Mouse (Mus musculus): ENCODE results near the gene Tsacc.
"Not testable (repeated sequence)": the region's sequence is repeated elsewhere in the genome, so short reads cannot be mapped to it uniquely, and the experiment has no call there.

Tsacc gene

GRCm38 (mm10) chr3:88296561-88297318 lies at the start of gene Tsacc, which contains the start of gene Cct3:
TSS of gene Tsacc (minus strand) at chr3:88296999.
TSS of gene Cct3 (plus strand) at chr3:88297116.
- peak; percentile 76 for DNase-seq (ENCODE audit: low spot score)

DNA sequence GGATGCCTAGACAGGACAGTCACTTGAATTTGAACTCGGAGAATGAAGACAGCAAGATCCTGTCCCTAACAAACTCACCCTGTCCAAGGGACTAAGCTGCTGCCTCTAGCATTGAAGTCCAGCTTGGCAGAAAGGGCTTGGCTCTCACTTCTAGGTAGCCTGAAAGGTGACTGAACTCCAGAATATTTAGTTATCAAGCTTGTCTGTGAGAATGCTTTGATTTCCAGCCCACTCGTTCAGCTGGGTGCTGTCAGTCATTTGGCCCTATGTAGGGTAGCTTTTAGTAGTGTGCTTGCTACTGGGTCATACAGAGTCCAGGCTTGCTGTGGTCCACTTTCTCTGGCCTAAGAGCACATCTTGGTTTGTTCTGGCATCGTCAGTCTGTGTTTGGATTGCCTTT lies 42.2 kb upstream of the Tsacc start:
- no peak for DNase-seq (ENCODE audit: low spot score)

GRCm38 (mm10) chr3:88338316-88338715 lies 41.5 kb upstream of the Tsacc start:
- DNase-seq (ENCODE audit: low spot score) = no peak

DNA sequence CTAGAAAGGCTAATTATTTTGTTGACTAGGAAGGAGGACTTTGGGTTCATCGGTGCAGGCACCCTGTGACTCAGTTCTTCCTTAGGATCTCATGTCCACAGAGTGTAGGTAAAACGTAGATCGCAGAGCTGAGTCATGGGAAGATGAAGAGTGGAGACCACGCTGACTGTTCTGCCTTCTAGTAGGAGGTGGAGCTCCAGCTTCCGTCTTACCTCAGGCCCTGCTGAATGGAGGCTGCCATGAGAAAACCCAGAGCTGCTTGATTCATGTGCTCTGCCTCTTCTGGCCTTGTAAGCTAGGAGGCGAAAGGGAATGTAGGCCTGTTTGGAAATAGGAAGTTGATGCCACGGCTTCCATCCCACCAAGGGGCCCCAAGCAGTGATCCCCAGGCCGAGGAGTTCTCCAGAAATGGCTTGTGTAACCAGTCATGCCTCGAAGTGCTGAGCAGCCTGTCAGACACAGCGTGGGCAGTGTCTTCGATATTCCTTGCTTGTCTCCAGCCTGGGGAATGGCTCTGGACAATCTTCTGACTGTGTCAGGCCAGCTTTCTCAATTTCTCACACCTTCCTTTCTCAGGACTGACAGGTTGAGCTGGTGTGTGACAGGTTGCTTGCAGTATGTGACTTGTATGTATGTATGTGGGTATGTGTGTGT lies 40.7 kb upstream of the Tsacc start:
- DNase-seq (ENCODE audit: low spot score) = no peak

GRCm38 (mm10) chr3:88336058-88337013 lies 39.5 kb upstream of the Tsacc start, which contains the start of the genes Tmem79 and Smg5:
TSS of gene Tmem79 (minus strand) at chr3:88336148.
TSS of gene Smg5 (plus strand) at chr3:88336260.
- peak; percentile 91 for DNase-seq (ENCODE audit: low spot score)

- DNase-seq (ENCODE audit: low spot score) = no peak
Observed at GRCm38 (mm10) chr3:88335436-88336053, 38.7 kb upstream of the Tsacc start.

DNA sequence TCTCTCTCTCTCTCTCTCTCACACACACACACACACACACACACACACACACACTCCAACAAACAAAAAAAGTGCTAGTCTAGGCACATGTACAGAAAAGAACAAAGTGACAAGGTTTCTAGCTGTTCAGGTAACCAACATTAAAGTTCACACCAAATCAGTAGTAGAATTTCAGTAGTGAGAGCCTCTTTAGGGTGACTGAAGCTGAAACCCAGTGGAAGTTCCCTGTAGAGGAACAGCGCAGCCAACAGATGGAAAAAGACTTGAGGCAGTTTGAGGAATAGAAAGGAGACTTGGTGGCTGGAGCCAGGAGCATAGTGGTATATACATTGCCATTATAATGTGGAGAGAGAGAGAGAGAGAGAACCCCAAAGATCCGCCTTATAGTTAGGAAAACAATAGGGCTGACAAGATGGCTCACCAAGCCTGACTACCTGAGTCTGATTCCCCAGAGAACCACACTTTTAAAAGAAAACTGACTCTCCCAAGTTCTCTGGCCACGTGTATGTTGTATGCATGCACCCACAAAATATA lies 38.2 kb upstream of the Tsacc start:
- no peak for DNase-seq (ENCODE audit: low spot score)

DNA sequence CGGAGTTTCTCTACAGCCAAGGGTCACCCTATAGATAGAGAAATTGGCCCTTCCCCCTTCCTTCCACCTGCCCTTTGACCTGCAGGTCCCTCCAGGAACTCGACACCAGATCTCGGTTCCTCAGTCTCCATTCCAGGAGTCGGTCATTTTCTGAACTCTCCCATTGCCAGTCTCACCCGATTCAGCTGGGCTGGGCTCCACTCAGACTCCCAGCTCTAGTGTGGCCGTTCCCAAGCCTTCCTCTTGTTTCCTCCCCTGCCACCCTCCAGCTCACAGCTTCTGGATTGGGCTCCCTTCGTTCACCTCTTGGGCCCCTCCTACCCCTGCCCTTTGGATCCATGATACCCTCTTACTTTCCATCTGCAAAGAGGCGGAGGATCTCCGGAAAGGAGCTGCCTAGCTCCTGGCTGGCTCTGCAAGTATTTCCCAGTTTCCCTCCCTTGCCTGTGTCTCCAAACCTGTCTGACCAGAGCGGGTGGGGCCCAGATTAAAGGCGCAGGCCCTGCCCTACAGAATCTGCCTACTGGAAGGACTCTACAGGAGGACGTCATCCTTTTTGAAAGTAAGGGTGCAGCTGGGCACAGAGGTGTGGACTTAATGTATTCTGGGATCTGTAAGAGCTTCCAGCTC lies 37.3 kb upstream of the Tsacc start:
- DNase-seq (ENCODE audit: low spot score) = no peak

DNA sequence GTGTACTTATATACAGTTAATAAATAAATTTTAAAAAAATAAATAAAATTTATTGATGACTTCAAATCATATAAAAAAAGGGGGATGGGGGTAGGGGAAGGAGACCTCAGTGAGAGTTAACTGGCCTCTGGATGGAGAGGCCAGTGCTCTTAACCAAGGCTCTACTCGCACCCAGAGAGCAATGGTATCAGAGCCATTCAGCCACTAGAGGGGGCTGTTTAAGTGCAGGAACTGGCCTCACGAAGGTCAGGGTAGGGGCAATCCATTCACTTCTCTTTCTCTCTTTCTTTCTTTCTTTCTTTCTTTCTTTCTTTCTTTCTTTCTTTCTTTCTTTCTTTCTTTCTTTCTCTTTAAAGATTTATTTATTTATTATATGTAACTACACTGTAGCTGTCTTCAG lies 34.5 kb upstream of the Tsacc start:
- no peak for DNase-seq (ENCODE audit: low spot score)

- no peak for DNase-seq (ENCODE audit: low spot score)
Observed at GRCm38 (mm10) chr3:88328956-88329355, 32.2 kb upstream of the Tsacc start.

DNA sequence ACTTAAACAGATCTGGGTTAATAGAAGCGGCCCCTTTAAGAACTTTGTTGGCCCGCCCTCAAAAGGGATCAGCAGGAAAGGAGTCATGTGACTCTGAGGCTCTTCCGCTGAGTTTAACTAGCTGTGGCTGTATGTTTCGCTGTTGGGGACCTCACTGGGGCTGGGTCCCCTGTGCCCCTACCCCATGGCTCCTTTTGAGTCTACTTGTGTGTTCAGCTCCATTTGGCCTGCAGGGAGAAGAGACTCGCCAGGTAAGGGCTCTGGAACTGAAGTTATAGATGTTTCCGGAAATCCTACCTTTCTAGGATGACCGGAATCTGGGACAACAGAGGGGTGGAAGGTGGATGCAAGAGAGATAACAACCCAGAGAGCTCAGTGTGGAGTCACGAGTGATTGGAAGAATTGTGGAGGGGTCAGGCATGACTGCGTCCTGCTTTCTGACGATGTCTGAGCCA lies 28.2 kb upstream of the Tsacc start, which contains the start of gene Glmp:
TSS of gene Glmp (plus strand) at position 73 of the 455 bp plus-strand sequence.
- DNase-seq (ENCODE audit: low spot score) = no peak

DNA sequence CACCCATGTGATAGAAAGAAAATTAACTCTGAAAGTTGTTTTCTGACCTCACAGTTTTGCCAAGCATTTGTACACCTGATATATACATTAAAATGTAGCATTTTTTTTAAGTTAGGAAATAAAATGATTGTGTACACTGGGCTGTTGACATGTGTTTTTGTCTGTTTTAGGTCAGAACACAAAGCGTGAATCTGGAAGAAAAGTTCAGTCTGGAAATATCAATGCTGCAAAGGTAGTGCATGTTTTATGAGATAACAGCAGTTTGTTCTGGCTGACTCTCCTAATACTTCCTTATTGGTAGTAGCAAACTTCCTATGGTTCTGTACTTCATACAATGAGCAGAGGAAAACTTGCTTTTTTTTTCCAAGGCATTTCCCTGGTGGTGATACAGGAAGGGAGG lies 2.4 kb upstream of the Tsacc start:
- no peak for DNase-seq (ENCODE audit: low spot score)

- DNase-seq (ENCODE audit: low spot score) = no peak
Observed at GRCm38 (mm10) chr3:88297321-88297851, 587 bp upstream of the Tsacc start.

- no peak for DNase-seq (ENCODE audit: low spot score)
Observed at GRCm38 (mm10) chr3:88296110-88296560, 664 bp downstream of the Tsacc start.

- DNase-seq (ENCODE audit: low spot score) = not testable (repeated sequence)
Observed at GRCm38 (mm10) chr3:88295272-88295671, 1.5 kb downstream of the Tsacc start.

- no peak for DNase-seq (ENCODE audit: low spot score)
Observed at GRCm38 (mm10) chr3:88291970-88292369, 4.8 kb downstream of the Tsacc start.

- not testable (repeated sequence) for DNase-seq (ENCODE audit: low spot score)
Observed at GRCm38 (mm10) chr3:88288133-88288713, 8.6 kb downstream of the Tsacc start.

DNA sequence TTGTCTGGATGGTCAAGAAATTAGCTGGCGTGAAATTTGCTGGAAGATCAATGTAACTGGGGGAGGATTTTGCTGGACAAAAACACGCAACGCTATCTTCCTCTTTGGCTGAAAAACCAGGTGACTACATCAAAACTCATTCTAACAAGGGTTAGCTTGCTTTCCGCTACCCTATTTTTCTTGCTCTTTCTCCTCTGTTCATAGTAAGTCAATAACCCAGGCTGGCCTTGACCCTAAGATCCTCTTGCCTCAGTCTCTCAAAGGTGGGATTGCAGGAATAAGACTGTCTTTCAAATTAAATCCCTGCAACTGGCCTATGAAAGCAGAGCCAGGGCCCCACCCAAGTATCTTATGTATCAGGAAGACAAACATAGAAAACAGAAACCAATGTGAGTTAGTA lies 9.7 kb downstream of the Tsacc start, which contains the start of gene Gm38392:
TSS of gene Gm38392 (minus strand) at position 101 of the 400 bp plus-strand sequence.
- no peak for DNase-seq (ENCODE audit: low spot score)

- DNase-seq (ENCODE audit: low spot score) = not testable (repeated sequence)
Observed at GRCm38 (mm10) chr3:88285565-88285895, 11.3 kb downstream of the Tsacc start.

All from urinary bladder, postnatal 10 days (tissue).